Mouse (Mus musculus): Measurements from ENCODE around the gene Sdhb.

The Sdhb gene

DNA sequence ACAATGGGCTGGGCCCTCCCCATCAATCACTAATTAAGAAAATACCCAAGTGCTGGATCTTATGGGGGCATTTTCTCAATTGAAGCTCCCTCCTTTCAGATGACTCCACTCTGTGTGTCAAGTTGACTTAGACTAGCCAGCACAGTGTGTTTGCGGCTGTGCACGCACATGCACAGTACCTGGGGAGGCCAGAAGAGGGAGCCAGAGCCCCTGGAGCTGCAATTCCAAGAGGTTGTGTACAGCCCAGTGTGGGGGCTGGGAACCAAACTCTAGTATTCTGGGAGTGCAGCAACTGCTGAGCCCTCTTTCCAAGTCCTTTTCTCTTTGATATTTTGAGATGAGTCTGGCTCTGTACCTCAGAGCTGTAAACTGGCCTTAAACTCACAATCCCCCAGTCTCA, 20.6 kb downstream of the Sdhb start:
- DNase-seq = peak in 1 of 2 experiments; percentile 41

DNA sequence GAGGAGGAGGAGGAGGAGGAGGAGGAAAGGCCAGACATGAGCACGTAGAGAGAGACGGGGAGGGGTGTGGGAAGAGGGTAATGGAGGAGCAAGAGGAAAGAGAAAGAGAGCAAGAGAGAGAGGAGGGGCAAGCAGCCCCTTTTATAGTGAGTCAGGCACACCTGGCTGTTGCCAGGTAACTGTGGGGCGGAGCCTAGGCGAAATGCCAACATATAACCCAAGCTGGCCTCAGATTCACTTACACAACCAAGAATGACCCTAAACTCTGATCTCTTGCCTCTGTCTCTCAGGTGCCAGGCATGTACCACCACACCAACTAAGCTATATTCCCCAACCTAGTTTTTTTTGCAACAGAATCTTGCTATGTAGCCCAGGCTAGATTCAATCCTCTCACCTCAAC, 21.8 kb downstream of the Sdhb start:
- no peak for DNase-seq

GRCm38 (mm10) chr4:140983442-140983841, 22.4 kb downstream of the Sdhb start:
- DNase-seq = peak; percentile 68 to 76

DNA sequence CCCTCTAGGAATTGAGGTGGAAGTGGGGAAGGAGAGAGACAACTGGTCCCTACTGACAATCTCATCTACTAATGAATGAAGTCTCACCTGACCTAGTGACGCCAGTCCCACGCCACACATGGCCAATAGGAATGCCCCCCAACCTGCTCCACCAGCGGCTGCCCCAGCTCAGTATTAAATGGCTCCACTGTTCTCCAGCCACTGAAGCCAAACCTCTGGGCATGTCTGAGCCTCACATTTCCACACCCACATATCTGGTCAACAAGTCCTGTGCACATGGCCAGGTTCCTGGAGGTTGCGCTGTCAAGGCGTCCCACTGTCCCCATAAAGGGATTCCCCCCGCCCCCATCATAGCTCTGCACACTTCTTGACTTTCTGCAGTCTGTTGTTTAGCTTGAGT, 23.5 kb downstream of the Sdhb start:
- DNase-seq = no peak

- DNase-seq = no peak
Measured at GRCm38 (mm10) chr4:140986024-140986710, 25.2 kb downstream of the Sdhb start.

GRCm38 (mm10) chr4:140986711-140987395, 25.9 kb downstream of the Sdhb start, which contains the start of gene Atp13a2:
Atp13a2 (plus strand) TSS chr4:140986873.
- DNase-seq = peak; percentile 90

DNA sequence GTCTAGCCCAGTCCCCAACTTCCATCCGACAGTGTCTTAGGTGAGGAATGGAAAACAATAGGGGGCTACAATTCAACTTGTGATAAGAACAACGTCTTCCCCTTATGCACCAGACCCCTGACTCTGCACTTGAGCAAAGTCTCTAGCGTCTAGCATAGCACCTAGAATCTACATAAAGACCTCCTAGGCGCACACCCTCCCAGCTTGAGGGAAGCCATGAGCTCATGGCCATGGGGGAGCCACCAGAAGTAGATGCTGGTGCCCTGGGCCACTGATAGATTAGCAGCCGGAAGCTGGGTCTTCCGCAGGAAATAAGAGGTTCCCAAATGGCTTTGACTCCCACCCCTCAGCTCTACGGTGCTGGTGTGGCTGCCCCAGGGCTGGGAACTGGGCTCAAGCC, 26.5 kb downstream of the Sdhb start:
- no peak for DNase-seq

- DNase-seq = no peak
Measured at GRCm38 (mm10) chr4:140988706-140989290, 27.8 kb downstream of the Sdhb start.

- peak in 1 of 2 experiments; percentile 30 for DNase-seq
Measured at GRCm38 (mm10) chr4:140989447-140989846, 28.4 kb downstream of the Sdhb start.

DNA sequence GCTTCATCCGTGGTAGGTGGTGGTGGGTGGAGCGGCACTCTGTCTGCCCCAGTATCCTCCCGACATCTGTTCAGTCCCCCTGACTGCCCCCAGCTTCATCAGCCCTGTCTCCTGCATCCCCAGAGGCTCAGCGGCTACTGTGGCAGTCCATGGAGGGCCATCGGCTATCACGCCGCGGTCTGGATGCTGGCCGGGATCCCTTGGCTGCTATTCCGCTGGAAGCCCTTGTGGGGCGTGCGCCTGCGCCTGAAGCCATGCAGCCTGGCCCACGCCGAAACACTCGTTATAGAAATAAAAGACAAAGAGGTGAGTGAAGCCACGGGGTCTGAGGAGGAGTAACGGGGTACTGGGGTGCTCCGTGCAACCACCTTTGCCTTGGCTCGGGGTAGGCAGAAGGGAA, 31.2 kb downstream of the Sdhb start:
- DNase-seq = no peak

DNA sequence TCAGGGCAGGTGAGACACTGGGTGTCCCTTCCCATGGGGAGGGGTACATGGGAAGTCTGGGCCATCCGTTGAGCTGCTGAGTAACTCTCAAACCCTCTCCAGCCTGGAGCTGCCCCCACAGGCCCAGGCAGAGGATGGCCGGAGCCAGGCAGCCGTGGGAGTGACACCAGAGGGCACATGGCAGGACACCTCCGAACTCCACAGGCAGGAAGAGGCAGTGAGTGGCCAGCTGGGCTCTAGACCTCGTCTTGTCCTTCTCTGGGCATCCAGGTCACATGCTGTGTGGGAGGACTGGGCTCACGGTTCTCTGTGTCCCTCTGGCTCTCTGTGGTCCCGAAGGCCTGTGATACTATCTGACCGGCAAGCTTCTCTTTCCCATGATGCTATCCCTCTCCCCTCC, 32.8 kb downstream of the Sdhb start:
- DNase-seq = no peak

DNA sequence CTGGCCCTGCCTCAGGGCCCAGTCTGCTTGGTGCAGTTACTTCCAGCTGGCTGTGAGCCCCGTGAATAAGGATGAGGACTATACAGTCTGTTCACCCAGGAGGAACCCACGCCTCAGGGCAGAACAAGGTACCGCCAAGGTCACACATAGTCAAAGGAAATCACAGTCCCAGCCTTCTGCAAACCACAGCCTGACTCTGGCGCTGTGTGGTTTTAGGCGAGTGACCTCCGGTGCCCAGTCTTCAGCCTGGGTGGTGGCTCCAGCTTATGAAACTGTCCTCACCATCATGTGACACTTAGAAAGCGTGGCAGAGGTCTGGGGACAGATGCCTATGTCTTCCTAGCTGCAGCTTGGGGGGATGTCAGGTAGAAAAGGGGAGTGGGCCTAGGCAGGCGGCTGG, 34.8 kb downstream of the Sdhb start:
- no peak for DNase-seq

DNA sequence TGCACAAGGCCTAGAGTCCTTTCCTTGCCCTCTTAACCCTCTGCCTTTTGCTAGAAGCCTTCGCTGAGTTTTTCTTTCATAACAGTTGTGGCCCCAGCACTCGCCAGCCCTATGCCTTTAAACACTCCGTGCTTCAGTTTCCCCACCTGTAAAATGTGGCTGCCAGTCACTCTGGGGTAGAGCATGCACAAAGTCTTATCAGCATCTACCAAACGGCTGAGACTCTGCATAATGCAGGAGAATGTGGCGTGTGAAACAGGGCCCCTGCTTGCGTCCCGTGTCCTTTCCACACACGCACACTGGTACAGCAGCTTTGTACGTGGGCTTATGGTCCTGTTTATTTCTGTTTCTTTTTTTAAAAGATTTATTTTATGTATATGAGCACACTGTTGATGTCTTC, 35.8 kb downstream of the Sdhb start:
- DNase-seq = no peak

DNA sequence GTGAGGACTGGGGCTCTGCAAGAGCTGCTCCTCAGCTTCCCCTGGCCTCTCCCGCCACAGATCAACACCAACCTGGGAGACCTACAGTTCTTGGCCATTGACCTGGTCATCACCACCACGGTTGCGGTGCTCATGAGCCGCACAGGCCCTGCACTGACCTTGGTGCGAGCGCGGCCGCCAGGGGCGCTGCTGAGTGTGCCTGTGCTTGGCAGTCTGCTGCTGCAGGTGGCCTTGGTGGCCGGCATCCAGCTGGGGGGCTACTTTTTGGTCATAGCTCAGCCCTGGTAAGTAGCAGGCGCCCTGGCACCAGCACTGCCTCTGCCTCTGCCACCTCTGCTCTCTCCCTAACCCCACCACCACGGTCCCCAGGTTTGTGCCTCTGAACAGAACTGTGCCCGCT, 45.0 kb downstream of the Sdhb start:
- DNase-seq = no peak

- DNase-seq = no peak
Measured at GRCm38 (mm10) chr4:141008028-141008427, 47.0 kb downstream of the Sdhb start.

DNA sequence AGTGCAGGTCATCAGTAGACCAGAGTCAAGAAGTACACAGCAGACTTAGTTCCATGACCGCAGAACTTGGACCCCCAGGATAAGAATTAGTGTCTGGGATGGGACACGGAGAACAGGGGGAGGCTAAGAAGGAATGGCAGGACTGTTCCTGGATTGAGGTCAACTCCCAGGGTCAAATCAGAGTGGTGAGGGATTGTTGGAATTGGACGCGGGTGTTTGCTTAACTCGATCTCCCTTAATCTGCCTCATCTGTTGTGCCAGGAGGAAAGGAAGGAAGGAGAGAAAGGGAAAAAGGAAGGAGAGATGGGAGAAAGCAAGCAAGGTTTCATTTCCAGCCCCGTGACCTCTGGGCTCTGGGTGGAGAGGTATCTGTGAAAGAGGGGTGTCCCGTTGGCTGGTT, 49.1 kb downstream of the Sdhb start, which contains the start of gene Mfap2:
Gene Mfap2, plus strand, starts transcription at position 301 of the 400 bp plus-strand sequence.
- DNase-seq = no peak

DNA sequence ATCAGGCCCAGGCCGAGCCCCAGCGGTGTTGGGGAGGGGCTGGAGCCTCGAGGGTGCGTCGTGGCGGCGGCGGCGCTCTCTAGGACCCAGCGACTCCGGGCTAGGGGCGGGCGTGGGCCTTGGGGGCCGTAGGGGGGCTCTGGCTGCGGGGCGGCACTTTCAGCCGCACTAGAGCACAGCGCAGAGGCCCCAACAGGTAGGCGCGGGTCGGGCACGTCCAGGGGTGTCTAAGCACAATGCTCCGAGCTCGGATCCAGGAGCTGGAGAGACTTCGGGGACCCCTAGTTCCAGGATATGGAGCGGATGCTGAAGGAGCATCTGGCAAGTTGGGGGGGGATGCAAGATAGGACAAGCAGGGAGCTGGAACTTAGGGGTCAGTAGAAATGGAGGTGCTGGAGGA, 49.5 kb downstream of the Sdhb start:
- DNase-seq = no peak

DNA sequence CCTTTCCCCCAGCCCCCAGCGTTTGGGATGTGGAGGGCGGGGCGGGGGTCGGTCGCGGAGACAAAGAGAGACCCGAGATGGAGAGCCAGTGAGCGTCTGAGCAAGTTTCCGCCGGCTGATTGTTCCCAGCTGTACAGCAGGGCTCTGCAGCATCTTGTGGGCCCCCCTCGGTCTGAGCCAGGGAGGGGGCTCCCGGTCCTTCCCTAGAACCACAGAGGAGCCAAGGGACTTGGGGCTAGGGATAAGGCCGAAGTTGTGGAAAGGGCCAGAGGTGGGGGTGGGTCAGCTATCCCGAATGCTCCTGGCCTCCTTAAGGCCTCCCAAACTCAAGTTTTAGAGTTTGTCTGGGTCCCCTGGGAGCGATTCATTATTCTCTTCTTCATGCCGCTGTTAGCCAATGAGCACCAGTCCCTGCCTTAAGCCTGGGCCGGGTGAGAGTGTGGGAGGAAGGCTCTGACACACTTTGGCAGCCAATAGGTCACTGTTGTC, 50.0 kb downstream of the Sdhb start:
- no peak for DNase-seq

DNA sequence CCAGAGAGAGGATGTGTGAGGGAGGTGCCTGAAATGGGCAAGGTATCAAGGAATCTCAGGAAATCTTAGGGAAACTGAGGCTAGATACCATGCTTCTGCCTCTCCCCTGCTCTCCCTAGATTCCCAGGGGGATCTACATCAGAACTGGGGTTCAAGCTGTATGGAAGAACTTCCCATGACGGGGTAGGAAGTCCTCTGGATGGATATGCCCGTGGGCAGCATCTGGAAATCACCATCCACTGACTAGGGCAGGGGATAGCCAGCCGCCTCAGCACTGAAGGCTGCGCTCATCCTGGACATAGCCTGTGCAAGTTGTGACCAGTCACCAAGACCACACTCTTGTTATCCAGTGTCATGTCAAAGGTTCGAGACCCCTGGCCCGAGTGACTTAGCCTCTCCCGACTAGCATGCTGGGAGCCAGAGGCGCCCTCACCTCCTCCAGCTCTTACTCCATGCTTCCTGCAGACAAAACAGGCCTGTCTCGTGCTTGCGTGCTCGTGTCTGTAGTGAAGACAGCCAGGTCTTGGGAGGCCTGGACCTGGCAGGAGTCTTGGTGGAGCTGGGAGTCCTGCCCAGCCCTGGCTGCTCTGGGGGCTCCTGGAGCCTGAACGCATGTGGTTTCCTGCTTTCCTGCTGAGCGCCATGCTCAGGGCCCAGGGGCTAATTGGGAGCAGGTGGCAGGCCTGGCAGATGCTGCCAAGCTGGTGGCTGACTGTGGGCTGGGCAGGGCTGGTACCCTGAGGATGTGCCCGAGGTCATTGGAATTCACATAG, 50.7 kb downstream of the Sdhb start:
- no peak for DNase-seq

GRCm38 (mm10) chr4:141012558-141012957, 51.6 kb downstream of the Sdhb start:
- no peak for DNase-seq

- no peak for DNase-seq
Measured at GRCm38 (mm10) chr4:141014114-141014513, 53.1 kb downstream of the Sdhb start.

- DNase-seq = no peak
Measured at GRCm38 (mm10) chr4:141014856-141015255, 53.9 kb downstream of the Sdhb start.

GRCm38 (mm10) chr4:141015356-141015755, 54.4 kb downstream of the Sdhb start:
- no peak for DNase-seq

All from thymus, postnatal 36 days (tissue).